Mouse (Mus musculus) embryonic fibroblast, embryonic 13.5 days (primary cell): ENCODE measurements around the gene Chst11. TPM values are rescaled to one million over a fixed set of nuclear protein-coding genes. Genes with fewer than 3 reads are reported as not detected.

Source experiments
- H3K27ac ChIP-seq: 2 replicates; pipeline ENCODE4 v1.5.1; 2012; ENCODE audit warnings: low read length, control low read depth, inconsistent platforms; ENCODE audit not compliant: insufficient read depth
- H3K4me1 ChIP-seq: 2 replicates; pipeline ENCODE4 v1.6.1; 2011; ENCODE audit warnings: low read length; ENCODE audit not compliant: control insufficient read depth, insufficient read depth
- H3K4me3 ChIP-seq: 2 replicates; pipeline ENCODE4 v1.5.1; 2011; ENCODE audit warnings: mild to moderate bottlenecking, control low read depth, low read length; ENCODE audit not compliant: insufficient read depth
- CTCF ChIP-seq: IDR thresholded peaks from 2 replicates; pipeline ENCODE4 v1.5.1; 2011; ENCODE audit warnings: mild to moderate bottlenecking, control low read depth, low read length, moderate library complexity, borderline replicate concordance; ENCODE audit not compliant: insufficient read depth
- POLR2A ChIP-seq: IDR thresholded peaks from 2 replicates; pipeline ENCODE4 v1.6.1; 2011; ENCODE audit warnings: low read depth, mild to moderate bottlenecking, control low read depth, low read length, moderate library complexity
- polyA plus RNA-seq: library from polyadenylated mRNA; stranded (reverse); fragments of >200 nt; gene quantifications from 2 replicates; pipeline ENCODE4 v1.2.4, GENCODE M21; 2011; ENCODE audit warnings: low read depth; ENCODE audit not compliant: missing spikeins, insufficient read length

Gene Chst11
- polyA plus RNA-seq = 12.9 and 20.7 TPM in 2 replicates

- H3K27ac ChIP-seq = peak within 1 kb of the TSS; percentile 58
- H3K4me1 ChIP-seq = peaks cover 5% of the 10 kb centered on the region; the same call in 1 of the 2 replicates
- H3K4me3 ChIP-seq = peak within 1 kb of the TSS; percentile 92
- no peak for TF ChIP-seq CTCF
- TF ChIP-seq POLR2A = peak; percentile 53
Observed at GRCm38 (mm10) chr10:82984950-82985699, at the start of gene Chst11. Gene Chst11 (plus strand): TSS chr10:82985498.

GRCm38 (mm10) chr10:82935774-82936173 is 49.5 kb upstream of the Chst11 start:
- Histone ChIP-seq H3K4me3 (no peak overlapping the region), H3K27ac (no peak overlapping the region), H3K4me1 (no peaks in the 10 kb centered on the region)
- TF ChIP-seq POLR2A = no peak
- TF ChIP-seq CTCF = no peak

DNA sequence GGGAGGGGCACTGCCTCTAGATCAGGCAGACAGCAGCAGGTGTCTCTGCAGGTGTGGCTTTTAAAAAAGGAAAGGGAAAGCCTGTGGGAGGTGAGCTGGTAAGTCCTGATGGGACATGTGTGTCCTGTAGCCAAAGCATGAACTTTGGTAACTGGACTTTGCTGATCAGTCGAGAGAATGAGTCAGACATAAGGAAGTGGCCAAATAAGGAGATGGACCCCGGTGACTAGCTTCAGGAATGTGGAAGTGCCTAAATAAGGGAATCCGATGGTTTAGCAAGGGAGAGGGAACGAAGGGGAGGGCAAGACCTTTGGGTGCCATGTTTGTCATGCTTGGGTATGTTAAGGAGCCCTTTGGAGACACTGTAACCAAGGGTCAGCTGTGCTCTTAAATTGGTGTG is 31.9 kb upstream of the Chst11 start:
- Histone ChIP-seq H3K4me1 (peaks cover 4% of the 10 kb centered on the region), H3K4me3 (no peak overlapping the region), H3K27ac (no peak overlapping the region)
- TF ChIP-seq POLR2A = no peak
- TF ChIP-seq CTCF = no peak

- TF ChIP-seq POLR2A (no peak), CTCF (no peak)
- Histone ChIP-seq H3K27ac (no peak overlapping the region), H3K4me1 (peaks cover 4% of the 10 kb centered on the region), H3K4me3 (no peak overlapping the region)
Observed at GRCm38 (mm10) chr10:82955117-82955516, 30.2 kb upstream of the Chst11 start.

DNA sequence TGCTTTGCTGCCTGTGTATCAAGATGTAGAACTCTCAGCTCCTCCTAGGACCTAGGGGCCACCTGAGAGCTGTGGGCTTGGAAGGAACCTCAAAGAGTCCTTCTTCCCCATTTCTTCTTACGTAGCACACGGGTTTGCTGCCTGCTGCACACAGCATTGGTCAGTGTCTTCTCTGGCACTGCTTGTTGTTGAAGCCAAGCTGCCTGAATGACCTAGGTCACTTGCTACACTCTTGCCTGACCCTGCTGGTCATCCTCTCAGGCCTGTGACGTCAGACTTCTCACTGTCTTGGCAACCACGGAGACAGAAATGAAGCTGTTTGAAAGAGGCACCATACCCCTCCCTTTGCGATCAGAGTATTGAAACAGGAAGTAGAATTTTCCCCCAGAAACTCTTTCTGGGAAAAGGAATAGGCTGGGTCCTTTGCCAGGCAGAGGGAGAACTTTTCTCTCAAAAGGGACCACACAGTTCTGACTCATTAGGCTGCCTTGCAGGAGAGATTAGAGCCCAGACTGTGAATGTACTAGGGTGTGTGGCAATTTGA is 27.0 kb upstream of the Chst11 start:
- Histone ChIP-seq H3K4me3 (no peak overlapping the region), H3K4me1 (peaks cover 4% of the 10 kb centered on the region), H3K27ac (peak overlapping the region; percentile 48)
- TF ChIP-seq CTCF (no peak), POLR2A (no peak)

DNA sequence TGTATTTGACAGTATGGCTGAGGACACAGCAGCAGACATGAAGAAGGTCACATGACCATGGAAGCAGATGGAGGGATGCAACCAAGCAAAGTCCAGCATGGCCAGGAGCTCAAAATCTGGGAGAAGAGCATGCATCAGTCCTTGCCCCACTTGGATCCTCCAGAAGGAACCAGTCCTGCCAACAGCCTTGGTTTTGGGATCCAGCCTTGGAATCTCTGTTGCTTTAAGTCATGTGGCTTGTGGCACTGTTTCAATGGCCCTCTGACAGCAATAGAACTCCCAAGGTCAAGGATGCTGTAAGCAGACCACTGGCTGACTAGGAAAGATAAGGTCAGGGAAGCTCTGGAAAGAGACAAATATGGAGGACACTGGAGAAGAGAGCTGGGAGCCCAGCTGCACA is 26.0 kb upstream of the Chst11 start:
- no peak for TF ChIP-seq CTCF
- no peak for TF ChIP-seq POLR2A
- Histone ChIP-seq H3K27ac (peak overlapping the region; percentile 71; the same call in 1 of the 2 replicates), H3K4me1 (peaks cover 4% of the 10 kb centered on the region)

DNA sequence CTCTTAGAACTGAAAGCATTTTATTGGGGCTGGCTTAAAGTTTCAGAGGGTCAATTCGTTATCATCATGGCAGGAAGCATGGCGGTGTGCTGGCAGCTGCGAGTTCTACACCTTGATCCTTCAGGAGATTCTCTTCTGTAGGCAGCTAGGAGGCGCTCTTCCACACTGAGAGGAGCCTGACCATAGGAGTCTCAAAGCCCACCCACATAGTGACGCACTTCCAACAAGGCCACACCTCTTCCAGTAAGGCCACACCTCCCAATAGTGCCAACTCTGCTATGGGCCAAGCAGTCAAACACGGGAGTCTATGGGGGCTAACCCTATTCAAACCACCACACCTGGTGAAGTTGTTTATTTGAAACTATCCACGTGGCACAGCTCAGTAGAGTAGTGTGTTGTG is 24.0 kb upstream of the Chst11 start:
- peaks cover 4% of the 10 kb centered on the region for H3K4me1 ChIP-seq
- no peak overlapping the region for H3K4me3 ChIP-seq
- TF ChIP-seq POLR2A = no peak
- TF ChIP-seq CTCF = no peak
- no peak overlapping the region for H3K27ac ChIP-seq

More for the DNA sequence above, 26.0 kb upstream of the Chst11 start:
- no peak overlapping the region for H3K4me3 ChIP-seq

DNA sequence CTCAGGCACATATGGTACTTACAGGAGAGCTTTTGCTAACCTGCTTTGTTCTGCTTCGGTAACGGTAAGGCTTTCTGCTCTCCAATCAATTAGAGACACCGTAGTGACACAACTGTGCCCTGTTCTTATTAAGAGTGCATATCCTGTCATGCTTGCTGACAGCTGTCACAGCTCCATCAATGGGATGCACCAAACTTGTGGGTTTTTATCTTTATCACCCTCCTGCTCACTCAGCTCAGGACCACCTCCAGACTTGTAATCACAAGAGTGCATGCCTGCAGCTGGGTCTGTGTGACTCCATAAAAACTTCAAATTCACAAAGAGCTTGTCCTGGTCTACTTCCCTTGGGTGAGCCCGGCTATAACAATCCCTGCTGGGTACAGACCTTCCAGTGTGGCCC is 23.3 kb upstream of the Chst11 start:
- Histone ChIP-seq H3K4me1 (peaks cover 4% of the 10 kb centered on the region), H3K4me3 (no peak overlapping the region), H3K27ac (peak overlapping the region; percentile 28; the same call in 1 of the 2 replicates)
- TF ChIP-seq CTCF (no peak), POLR2A (no peak)

DNA sequence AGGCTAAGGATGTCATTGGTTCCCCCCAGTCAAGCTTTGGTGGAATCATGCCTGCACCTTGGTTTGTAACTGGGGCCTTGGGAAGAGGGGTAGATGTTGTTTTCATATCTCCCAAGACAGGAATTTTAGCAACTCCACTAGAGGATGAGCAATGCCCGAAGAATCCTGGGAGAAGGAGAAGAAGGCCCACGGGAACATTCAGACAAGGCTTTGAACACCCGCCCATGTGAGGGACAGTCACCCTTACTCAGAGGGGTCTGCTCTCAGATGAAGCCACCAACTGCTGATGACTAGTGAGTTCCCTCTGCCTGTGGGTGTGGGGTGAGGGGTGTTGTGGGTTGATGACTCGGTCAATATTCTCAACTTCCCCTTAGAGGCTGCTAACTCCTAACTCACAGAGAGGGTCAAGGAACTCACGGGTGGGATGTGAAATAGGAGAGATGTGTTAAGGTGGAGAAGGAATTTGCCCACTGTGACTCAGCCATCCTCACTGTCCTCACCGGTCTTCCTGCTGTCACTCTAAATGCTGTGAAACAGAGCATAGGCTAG is 22.8 kb upstream of the Chst11 start:
- TF ChIP-seq CTCF (no peak), POLR2A (no peak)
- Histone ChIP-seq H3K4me1 (peaks cover 4% of the 10 kb centered on the region), H3K27ac (peak overlapping the region; percentile 28; the same call in 1 of the 2 replicates), H3K4me3 (no peak overlapping the region)

- Histone ChIP-seq H3K27ac (no peak overlapping the region), H3K4me3 (no peak overlapping the region), H3K4me1 (no peaks in the 10 kb centered on the region)
- TF ChIP-seq CTCF (no peak), POLR2A (no peak)
Observed at GRCm38 (mm10) chr10:82964491-82964890, 20.8 kb upstream of the Chst11 start.
